Mouse (Mus musculus): ENCODE results near the gene Itih1.

Gene Itih1

GRCm38 (mm10) chr14:30904307-30904706, 38.8 kb downstream of the Itih1 start:
- peak; percentile 83 for DNase-seq (ENCODE audit: inconsistent ontology term)

GRCm38 (mm10) chr14:30903036-30903435, 40.1 kb downstream of the Itih1 start:
- DNase-seq (ENCODE audit: inconsistent ontology term), result no peak

GRCm38 (mm10) chr14:30902628-30903027, 40.5 kb downstream of the Itih1 start:
- DNase-seq (ENCODE audit: inconsistent ontology term), result no peak

GRCm38 (mm10) chr14:30899972-30900371, 43.1 kb downstream of the Itih1 start:
- no peak for DNase-seq (ENCODE audit: inconsistent ontology term)

- DNase-seq (ENCODE audit: inconsistent ontology term), result peak; percentile 31
These were observed 54.8 kb downstream of the Itih1 start for GRCm38 (mm10) chr14:30888271-30888732.

GRCm38 (mm10) chr14:30886204-30886603, 56.9 kb downstream of the Itih1 start, which contains the start of gene Itih4:
Gene Itih4, plus strand, starts transcription at chr14:30886476.
- DNase-seq (ENCODE audit: inconsistent ontology term), result no peak

- DNase-seq (ENCODE audit: inconsistent ontology term), result no peak
These were observed 57.8 kb downstream of the Itih1 start for GRCm38 (mm10) chr14:30885298-30885697.

GRCm38 (mm10) chr14:30881718-30882108, 61.4 kb downstream of the Itih1 start:
- no peak for DNase-seq (ENCODE audit: inconsistent ontology term)

GRCm38 (mm10) chr14:30880811-30881717, 62.0 kb downstream of the Itih1 start:
- no peak for DNase-seq (ENCODE audit: inconsistent ontology term)

GRCm38 (mm10) chr14:30880251-30880650, 62.8 kb downstream of the Itih1 start:
- no peak for DNase-seq (ENCODE audit: inconsistent ontology term)

- no peak for DNase-seq (ENCODE audit: inconsistent ontology term)
These were observed 63.3 kb downstream of the Itih1 start for GRCm38 (mm10) chr14:30879794-30880193.

Measured in Muller cell, postnatal 12 days (primary cell).